Mouse (Mus musculus): ENCODE data around the gene Slc44a1.

The Slc44a1 gene

DNA sequence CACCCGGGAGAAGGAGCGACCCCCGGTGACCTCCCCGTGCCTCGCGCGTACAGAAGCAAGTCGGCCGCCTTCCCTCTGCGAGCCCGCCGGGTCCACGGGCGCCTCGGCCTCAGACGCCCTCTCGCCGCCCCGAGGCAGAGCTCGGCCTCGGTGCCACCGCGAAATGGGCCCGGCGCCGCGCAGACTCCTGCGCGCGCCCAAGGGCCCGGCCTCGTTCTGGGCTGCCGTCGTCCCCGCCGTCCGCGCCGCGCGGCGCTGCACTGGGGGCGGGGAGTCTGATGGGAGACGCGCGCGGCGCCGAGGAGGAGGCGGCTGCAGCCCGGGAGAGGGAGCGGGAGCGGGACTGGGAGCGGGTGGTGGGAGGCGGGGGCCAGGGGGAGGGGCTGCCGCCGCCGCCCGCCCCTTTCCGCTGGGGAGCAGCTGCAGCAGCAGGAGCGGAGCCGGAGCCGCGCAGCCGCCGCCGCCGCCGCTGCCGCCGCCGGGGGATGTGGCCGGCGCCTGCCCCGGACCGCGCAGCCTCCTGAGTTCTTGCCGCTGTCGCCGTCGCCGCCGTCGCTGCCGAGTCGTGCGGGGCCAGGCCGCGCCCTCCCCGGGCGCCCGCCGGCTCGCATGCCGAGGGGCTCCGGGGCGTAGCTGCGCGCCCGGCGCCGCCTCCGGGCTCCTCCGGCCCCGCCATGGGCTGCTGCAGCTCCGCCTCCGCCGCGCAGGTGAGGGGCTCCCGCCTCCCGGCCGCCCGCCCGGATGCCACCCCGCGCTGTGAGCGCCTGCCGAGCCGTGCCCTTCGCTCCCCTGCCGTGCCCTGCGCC is at the start of gene Slc44a1:
Gene Slc44a1, plus strand, starts transcription at position 404 of the 806 bp plus-strand sequence.
- ATAC-seq (ENCODE audit: insufficient number of reproducible peaks, low FRiP score, low TSS enrichment), result peak; percentile 91

DNA sequence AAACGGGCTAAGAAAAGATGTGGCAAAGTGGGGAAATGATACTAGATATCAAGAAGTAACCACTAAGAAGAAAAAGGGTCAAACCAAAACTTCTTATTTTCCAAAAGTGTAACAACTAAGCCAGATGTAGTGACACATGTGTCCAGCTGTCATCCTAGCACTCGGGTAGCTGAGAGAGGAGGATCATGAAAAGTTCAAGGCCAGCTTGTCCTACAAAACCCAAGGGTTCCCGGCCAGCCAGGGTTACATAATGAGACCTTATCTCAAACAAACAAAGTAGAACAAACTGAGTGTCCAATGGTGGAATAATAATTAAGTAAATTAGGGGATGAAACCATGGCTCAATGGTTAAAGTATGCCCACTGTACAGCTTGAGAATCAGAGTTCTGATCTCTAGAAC is 45.2 kb upstream of the Slc44a1 start:
- no peak for ATAC-seq (ENCODE audit: insufficient number of reproducible peaks, low FRiP score, low TSS enrichment)

DNA sequence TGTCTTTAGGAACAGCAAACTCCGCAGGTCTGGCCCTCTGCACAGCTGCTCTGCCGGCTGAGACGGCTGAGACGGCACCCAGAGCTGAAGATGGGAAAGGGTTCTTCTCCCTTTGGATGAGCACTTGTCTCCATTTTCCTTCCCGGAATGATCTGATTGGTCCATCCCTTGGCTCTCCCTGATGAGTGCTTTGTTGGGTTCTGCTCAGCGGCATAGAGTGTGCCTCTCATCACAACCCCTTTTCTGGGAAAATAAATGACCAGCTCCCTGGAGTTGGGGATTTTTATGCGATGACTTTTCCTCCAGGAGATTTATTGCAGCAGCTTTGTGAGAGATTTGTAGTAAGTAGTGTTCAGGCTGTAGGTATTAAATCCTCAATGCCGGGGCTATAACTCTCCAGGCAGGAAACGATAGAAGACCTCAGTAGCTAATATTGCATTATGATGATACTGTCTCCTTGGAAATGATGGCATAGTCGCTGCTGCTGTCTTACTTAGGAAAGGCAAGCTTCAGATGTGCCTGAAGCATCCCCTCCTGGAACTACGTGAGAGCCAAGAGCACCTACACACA is 43.5 kb upstream of the Slc44a1 start:
- ATAC-seq (ENCODE audit: insufficient number of reproducible peaks, low FRiP score, low TSS enrichment), result no peak

DNA sequence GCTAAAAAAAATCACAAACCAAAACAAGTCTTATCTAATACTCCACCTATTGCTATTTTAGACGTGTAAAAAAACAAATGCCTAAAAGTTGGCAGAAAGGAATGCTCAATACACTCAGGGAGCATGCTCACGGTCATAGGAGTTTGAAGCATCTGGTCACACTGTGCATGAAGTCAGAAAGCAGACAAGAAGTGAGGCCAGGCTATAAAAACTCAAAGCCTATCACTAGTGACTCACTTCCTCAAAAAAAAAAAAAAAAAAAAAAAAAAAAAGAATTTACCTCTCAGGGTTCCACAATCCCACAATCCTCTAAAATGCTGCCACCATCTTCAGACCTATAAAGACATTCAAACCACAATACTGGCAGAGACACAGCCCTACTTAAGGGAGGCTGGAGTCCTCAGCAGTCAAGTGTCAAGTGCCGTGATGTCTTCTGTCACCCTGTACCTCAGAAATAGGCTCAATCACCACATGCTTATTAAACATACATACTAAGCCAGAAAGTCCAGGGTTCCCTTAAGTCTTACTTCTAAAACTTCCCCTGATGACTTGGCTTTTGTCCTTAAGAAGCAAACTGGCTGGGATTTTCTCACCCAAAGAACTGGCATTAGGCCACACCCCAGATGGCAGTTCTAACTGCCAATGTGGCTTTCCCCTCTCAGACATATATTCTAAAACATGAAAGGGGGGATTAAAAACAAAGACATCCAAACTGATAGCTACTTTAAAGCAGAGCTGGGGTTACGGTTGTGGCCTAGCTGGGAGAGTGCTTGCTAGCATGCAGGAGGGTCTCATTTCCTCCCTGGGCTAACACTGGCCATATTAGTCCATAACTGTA is 42.7 kb upstream of the Slc44a1 start:
- no peak for ATAC-seq (ENCODE audit: insufficient number of reproducible peaks, low FRiP score, low TSS enrichment)

DNA sequence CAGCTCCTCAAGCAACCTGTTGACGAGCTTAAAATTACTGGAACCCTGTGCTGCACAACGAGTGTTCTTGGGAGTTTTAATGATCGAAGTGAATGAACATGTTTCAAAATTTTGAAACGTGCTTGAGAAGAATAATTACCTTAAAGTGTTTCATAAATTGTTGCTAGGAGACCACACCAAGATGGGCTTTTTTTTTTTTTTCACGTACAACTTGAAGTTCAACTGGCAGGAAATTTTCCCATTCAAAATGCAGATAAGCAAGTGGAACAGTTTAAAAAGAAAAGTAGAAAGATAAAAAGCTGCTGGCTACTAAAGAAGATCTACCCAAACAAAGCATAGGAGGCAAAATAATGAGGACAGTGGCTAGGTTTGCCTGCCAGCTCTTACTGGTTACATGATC is 41.7 kb upstream of the Slc44a1 start:
- no peak for ATAC-seq (ENCODE audit: insufficient number of reproducible peaks, low FRiP score, low TSS enrichment)

DNA sequence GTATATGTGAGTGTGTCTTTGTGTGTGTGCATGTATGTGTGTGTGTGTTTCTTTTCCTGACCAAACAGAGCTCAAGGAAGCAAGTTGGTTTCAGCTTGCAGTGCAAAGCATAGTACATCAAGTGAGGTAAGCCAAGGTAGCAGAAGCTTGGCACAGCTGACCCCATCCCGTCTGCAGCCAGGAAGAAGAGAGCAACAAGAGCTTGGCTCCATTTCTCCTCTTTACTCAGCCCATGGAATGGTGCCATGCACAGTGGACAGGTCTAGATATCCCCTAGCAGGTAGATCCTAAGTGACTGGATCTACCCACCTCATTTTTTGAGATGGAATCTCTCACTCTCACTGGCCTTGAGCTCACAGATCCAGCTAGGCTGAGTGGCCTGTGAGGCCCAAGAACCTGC is 40.8 kb upstream of the Slc44a1 start:
- ATAC-seq (ENCODE audit: insufficient number of reproducible peaks, low FRiP score, low TSS enrichment), result peak; percentile 69

DNA sequence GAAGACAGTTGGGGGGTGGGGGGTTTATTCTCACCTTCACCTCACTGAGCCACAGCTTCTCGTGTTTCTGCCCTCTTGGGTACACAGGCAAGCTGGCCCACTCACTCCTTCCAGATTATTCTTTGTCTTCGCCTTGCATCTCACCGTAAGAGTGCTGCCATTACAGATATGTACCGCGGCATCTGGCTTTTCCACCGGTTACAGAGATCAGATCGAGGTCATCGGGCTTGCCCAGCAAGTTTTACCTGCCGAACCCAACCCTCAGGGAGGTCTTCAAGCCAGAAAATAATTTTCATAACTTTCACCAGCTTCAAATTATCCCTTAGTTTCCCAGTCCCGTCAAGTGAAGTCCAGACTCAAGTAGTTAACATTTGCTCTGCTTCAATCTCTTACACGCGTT is 36.8 kb upstream of the Slc44a1 start:
- no peak for ATAC-seq (ENCODE audit: insufficient number of reproducible peaks, low FRiP score, low TSS enrichment)

DNA sequence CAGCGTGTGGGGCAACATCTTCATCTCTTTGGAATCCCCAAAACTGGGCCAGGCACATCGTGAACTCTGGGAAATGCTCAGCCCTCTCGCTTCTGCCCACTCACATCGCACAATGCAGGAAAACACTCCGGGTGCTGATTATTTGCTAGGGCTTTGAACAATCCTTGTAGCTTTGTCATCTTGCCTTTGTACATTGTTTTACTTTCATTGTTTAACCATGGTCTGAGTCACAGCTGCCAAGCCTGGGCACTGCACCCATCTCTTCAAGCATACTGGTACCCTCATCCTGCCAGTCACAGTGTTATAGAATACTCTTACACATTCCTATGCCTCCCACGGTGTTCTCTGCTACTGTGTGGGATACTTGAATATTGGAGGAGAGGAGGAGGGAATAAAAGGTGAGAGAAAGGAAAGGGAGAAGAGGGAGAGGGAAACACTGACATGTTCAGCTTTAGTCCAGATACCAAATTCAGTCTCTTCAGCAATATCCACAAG is 35.7 kb upstream of the Slc44a1 start:
- no peak for ATAC-seq (ENCODE audit: insufficient number of reproducible peaks, low FRiP score, low TSS enrichment)

DNA sequence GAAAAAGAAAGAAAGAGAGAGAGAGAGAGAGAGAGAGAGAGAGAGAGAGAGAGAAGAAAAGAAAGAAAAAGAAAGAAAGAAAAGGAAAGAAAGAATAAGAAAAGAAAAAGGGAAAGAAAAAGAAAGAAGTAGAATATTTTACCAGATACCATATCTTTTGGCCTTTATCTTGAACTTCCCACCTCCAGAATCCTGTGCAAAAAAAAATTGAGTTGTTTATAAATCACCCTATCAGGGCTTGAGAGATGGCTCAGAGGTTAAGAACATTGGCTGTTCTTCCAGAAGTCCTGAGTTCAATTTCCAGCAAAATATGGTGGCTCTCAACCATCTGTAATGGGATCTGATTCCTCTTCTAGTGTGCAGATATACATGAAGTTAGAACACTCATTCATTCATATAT is 33.3 kb upstream of the Slc44a1 start:
- no peak for ATAC-seq (ENCODE audit: insufficient number of reproducible peaks, low FRiP score, low TSS enrichment)

DNA sequence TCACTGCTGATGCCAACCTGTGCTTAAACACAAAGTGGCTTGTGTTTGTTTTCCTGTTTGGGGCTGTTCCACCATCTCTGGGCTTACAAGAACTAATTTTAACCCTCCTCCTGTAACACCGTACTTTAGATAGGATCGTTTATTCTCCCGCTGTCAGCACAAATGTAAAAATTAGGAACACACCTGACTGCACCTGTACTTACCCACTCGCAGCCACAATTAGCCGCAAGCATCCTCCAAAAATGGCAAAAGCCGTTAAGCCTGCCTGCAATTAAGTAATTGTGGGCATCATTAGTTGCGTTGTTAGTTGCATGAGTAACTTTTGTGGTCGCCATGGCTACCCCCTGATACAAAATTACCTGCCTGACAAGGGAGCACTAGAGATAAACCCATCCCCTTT is 31.4 kb upstream of the Slc44a1 start:
- no peak for ATAC-seq (ENCODE audit: insufficient number of reproducible peaks, low FRiP score, low TSS enrichment)

DNA sequence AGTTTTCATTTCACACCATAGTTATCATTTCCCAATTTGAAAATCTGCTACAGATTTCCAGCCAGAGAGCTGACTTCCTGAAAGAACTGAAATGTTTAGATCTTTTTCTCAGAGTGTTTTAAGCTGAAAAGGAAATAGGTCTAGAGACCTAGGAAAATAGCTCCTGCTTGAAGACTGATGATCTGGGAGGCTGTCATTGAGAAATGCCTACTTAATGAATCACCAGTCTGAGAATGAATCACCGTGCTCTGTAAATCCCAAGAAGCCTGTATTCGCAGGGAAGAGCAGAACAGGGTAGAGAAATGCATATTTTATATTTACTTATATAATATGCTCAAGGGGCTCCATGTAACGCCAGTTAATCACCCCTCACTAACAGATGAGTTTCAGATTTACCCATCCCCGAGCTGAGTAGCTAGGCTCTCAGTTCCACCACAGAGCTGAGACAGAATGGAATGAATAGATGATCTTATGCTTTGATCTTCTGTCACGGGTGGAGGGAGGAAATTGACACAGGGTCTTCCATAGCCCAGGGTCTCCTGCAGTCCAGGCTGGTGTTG is 30.6 kb upstream of the Slc44a1 start:
- no peak for ATAC-seq (ENCODE audit: insufficient number of reproducible peaks, low FRiP score, low TSS enrichment)

DNA sequence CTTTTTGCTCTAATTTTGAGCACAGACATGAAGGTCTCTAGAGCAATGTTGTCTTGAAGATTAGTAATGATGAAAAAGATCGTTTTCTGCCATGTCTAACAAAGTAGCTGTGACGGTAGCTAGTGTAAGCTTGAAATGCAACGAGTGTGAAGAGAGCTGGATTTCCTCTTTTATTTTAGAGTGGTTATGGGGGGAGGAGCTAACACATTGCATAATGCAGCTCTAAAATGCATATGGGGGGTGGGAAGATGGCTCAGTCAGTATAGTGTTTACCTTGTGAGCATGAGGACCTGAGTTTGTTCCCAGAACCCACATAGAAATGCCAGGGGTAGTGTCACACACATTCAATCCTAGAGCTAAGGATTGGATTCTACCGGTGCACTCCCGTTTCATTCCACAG is 29.5 kb upstream of the Slc44a1 start:
- ATAC-seq (ENCODE audit: insufficient number of reproducible peaks, low FRiP score, low TSS enrichment), result no peak

DNA sequence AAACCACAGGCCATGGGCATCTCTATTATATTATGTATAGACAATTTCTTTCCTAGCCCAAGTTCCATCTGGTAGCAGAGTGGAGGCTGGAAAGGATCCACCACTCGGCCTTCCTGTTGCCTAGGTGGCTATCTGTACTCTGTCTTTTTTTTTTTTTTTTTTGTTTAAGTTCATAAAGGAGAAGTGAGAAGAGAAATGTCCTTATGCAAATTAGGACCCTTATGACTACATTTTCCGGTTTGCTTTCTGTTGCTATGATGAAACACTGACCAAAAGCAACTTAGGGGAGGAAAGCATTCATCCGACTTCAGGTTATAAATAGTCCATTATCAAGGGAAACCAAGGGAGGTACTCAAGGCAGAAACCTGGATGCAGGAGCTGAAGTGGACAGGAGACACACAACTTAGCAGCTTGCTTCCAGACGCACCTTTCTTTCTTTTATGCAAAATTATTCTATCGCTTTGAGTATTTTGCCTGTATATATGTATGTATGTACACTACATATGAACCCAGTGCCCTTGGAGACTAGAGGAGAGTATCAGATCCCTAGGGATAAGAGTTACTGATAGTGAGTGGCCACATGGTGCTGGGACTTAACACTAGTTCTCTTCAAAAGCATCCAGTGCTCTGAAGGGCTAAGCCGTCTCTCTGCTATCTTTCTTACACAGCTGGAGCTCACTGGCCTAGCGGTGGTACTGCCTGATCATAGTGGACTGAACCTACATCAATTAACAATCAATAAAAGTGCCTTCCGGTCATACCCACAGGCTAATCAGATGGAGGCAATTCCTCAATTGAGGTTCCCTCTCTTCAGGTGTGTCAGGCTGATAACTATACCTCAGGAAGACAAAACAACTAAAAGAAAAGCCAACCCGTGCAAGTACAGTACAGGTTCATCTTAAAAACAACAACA is 28.0 kb upstream of the Slc44a1 start:
- ATAC-seq (ENCODE audit: insufficient number of reproducible peaks, low FRiP score, low TSS enrichment), result no peak

DNA sequence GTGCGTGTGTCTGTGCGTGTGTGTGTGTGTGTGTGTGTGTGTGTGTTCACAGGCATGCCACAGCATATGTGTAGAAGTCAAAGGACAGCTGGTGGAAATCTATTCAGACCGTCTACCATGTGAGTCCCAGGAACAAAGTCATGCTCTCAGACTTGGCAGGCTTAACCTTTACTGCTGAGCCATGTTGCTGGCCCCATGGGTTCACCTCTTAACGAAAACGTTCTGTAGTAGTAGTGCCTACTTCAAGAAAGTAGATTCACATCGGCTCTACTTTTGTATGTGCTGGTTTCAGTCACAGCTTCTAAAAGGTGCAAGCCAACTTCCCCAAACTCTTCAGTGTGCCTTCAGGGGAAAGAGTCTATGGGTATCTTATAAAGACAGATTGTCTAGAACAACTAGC is 27.2 kb upstream of the Slc44a1 start:
- ATAC-seq (ENCODE audit: insufficient number of reproducible peaks, low FRiP score, low TSS enrichment), result no peak

DNA sequence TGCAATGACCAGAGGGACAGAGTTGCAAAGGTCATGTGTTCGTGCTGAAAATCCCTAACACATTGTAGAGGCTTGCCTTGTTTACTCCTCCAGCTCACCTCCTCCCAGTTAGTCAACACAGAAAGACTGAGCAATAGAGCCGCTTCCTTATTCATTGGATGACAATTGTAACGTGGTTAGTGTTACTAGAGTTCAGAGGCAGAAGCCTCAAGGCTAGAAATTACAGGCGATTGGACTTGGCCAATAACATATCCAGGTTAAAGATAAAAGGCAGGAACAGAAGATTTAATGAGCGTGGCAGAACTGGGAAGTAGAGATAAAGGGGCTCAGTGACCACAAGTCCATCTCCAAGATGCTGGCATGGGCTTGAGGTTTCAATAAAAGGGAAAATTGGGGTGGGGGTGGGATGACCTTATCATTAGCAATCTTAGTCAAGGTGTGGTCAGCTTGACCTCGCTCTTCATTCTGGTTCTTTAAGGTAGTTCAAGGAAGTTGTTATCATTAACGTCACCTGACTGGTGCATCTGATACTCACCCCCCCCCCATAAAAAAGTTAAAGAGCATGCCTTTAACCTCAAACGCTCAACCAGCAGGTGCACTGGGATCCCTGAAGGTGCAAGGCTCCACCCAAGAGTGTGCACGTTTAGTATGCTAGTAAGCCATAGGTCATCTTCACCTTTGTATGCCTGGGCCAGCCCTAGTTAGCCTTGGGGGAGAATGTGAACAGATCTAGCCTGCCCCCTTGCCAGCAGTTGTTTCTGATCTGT is 26.0 kb upstream of the Slc44a1 start:
- ATAC-seq (ENCODE audit: insufficient number of reproducible peaks, low FRiP score, low TSS enrichment), result no peak

DNA sequence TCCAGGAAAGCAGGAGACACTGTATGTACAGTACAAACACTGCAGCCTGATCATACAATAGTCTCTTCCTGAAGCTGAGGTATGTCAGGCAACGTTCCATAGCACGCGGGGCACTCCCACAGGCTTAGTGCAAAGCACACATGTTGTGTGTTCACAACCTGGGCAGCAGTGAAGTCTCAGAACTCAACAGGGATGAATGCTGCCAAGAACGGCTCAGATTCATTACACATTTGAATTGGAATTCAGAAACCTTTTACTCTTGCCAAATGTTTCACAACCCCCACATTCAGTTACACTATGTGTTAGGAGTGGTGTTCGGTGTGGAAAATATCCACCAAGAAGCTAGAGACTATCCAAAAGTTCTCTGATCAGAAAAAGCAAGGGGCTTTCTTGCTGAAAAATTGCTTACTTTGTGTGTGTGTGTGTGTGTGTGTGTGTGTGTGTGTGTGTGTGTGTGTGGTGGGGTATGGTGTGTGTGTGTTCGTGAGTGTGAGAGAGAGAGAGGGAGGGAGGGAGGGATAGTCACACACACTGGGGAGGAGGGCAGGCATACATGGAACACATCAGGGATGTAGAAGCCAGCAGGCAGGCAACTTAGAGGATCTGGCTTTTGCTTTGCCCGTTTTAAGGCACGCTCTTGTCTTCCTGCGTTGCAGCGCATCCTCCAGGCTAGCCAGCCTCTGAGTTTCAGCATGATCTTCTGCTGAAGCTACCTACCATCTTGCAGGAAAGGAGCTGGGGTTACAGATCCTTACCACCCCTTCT is 24.2 kb upstream of the Slc44a1 start:
- no peak for ATAC-seq (ENCODE audit: insufficient number of reproducible peaks, low FRiP score, low TSS enrichment)

DNA sequence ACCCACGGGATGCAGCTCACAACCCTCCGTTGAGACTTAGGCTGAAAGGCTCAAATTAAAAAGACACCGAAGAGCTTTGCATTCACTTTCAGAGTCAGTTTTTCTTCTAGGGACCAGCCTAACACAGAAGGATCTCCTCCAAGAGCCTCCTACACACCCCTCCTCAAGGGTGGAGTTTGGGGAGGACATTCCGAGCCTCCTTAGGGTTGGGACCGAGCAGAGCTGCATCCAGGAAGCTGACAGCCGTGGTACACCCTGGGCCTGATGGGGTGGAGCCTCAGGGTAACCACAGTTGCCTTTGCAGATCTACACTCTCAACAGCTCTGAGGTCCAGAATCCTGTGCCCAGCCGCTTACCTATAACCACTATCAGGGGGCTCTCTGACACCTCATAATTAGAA is 23.3 kb upstream of the Slc44a1 start:
- ATAC-seq (ENCODE audit: insufficient number of reproducible peaks, low FRiP score, low TSS enrichment), result no peak

DNA sequence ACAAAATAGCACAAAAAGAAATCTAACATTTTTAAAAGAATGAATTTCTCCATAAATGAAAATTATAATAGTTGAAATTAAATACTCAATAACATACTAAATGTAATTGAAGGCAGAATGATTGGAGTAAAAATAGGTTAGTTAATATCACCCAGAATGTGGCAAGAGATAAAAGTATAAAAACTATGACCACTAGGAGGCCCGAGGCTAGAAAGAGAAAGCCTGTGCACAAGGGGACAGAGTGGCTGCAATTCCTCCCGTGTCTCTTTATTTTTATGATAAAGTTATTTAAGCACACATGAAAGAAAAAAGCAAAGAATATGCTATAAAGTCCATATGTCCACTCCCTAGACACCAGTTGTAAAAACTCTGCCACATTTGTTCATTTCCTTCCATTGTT is 17.4 kb upstream of the Slc44a1 start:
- no peak for ATAC-seq (ENCODE audit: insufficient number of reproducible peaks, low FRiP score, low TSS enrichment)
